Mouse (Mus musculus) embryo, embryonic 10 days (tissue): Measurements from ENCODE around the gene Lemd2.

Experiments
- DNase-seq: peaks from one replicate; pipeline ENCODE4 v3.0.0-alpha.2; 2015; ENCODE audit warnings: low spot score

Lemd2 gene

GRCm38 (mm10) chr17:27159169-27159568, 45.1 kb downstream of the Lemd2 start:
- no peak for DNase-seq

DNA sequence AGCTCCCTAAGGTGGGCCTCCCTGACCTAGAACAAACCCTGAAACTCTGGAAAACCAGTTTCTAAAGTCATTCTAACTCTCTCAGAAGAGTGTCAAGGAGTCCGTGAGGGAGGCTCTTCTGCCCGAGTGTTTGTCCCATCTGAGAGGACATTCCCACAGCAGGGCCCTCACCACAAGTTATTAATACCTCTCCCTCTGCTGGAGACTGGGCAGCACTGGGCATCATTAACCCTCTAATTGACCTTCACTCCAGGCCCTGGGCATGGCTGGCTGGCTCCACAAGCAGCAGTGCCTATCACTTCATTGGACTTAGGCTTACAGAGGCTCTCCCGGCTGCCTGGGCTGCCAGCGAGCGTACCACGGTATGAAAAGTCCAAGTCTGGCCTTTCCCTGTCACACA, 45.8 kb downstream of the Lemd2 start:
- no peak for DNase-seq

DNA sequence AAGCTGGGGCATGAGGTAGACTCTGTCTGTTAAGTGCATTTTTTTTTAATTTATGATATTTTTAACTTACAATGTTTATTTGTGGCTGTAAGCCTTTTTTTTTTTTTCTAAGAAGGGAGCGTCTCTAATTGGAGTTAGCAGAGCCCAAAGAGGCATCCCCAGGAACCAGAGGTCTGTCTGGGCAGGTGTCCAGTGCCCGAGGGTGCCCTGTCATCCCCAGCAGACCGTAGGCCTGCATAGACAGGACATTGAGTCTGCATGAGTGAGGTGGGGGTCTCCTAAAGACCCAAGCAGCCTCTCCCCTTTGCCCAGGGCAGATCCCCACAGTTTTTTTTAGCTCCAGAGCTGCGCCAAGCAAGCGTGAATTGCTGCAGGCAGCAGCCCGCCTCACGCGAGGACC, 48.5 kb downstream of the Lemd2 start:
- DNase-seq: no peak

DNA sequence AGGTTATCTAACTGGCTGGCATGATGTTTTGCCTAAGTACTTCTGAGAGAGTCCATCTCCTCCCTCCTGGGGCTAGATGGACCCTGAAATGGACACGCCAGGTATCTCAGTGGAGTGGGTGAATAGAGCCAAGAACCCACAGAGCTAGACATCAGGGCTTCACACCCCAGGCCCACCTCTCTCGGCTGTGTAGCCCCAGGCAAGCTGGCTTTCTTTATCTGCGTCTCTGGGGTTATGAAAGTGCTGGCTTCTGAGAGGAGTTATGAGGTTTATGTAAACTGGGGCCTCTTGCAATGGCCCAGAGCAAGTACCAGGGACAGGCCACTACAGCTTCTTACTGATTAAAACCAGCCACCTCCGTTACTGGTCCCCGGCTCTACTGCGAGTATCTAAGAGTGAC, 49.4 kb downstream of the Lemd2 start:
- no peak for DNase-seq

GRCm38 (mm10) chr17:27154256-27154655, 50.0 kb downstream of the Lemd2 start:
- DNase-seq: no peak

DNA sequence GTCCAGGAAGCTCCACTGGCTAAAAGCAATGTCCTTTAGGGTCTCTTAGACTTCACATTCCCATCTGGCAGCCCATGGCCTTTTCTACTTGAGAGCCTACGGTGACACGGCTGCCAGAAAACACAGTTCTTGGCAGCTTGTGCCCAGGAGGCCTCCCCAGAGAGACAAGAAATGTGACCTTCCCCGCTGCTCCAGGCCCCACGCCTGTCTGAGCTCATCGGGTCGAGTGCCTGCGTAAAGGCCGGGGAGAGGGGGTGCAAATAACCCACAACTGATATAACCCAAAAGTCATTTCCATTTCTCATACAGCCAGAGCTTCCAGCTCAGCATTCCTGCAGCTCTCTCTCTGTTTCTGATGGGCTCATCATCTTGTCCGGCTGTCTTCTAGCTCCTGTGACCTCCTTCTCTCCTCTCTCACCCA, 50.5 kb downstream of the Lemd2 start:
- DNase-seq: no peak

DNA sequence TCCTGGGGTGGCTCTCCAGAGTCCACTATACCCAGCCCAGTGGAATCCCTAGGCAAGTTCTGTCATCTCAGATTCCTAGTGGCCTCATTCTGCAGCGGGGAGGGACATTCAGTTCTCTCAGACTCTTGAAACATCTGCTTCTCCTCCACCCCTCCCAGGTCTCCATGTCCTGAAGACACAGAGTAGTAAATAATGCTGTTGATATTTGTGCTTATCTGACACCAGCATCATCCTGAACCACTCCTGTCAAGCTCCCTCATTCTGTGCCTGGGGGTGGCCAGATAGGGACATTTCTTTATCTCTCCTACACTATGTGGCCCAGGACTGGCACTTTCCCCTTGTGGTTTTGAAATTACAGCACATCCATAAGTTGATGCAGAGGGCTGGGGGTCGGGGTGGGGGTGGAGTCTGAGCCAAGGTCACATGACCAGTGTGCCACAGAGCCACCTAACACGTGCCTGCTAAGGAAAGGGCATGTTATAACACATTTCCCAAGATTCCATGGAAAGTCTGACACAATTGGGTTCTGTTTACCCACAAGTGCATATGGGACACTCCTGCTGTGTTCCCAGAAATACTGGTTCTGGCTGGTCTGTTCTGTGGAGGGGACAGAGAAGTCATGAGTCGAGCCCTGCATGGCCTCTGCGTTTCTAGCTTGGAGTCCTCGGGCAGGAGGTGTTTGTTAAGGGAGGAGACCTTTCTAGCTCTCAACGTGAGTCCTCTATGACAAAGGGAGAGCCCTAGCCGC, 51.1 kb downstream of the Lemd2 start:
- no peak for DNase-seq

DNA sequence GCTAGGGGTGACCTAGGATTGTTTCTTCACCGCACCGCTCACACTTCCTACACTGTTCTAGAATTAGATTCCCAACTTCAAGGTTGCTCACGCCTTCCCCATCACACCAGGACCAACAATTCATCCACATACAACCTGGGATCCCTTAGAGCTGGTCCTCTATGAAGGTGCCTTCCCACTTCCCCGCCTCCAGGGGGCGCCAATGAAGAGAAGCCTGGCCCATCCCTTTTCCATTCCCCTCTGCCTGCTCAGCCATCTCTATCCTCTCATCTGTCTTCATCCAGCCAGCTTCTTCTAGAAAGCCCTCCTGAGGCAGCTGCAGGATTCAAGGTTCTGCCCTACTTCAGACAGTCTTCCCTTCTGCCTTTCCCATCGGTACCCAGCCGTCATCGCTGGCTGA, 52.9 kb downstream of the Lemd2 start:
- no peak for DNase-seq

DNA sequence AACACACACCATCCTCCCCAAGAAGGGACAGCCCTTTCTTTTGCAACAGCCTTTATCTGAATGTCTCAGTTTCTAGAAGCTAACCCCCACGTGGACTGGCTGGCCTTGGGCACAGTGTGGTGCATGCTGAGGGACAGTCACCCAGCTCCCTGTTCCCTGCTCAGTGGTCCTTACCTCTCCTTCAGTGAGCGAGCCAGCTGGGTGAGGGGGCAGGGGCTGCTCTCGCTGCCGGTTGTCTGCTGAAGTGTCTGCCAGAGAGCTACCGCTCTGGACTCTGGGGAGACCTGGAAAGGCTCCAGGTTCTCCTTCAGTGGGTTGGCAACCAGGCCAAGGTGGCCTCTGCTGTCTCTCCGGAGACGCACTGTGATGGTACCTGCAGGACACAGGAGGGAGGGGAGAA, 53.4 kb downstream of the Lemd2 start:
- no peak for DNase-seq

DNA sequence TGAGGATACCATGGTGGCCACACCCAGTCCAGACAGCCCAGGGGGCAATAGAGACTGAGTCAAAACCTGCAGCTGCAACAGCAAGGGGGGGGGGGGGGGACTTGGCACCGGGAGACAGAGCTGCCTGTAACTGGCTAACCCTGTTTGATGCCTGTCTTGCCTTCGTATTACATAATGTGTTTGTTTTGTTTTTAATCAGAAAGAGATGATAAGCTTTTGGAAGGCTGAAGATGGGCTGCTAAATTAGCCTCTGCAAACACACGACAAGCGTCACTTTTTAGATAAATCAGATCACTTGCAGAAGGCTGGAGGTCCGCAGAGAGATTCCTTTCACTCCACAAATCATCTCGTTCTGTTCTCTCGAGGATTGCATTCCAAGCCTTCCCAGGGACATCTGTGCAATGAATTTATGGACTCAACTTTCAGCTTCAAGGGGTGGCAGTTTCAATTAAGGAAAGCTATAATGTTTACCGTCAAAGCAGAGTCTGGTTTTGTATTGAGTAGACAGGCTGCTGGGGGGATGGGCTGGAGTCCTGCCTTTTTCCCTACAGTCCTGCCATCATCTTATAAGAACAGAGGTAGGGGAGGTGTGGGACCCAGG, 57.8 kb downstream of the Lemd2 start:
- peak; percentile 38 for DNase-seq

DNA sequence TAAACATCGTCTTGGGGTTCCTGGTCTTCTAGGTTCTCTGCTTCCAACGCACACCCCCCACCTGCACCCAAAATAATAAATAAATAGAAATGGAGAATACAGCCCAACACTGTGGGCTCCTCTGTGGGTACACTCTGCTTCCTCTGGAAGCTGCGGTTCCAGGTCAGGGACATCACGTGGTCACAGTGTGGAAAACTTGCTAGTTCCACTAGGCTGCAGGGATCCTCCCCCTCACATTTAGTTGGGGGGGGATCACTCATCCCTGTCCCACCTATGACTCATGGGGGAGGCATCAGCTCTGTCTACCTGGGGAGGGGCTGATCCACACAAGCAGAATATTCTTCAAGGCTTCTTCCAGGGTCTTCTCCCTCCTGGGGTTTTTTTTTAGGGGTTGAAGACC, 60.1 kb downstream of the Lemd2 start:
- no peak for DNase-seq

GRCm38 (mm10) chr17:27141971-27142450, 62.3 kb downstream of the Lemd2 start:
- DNase-seq: no peak

DNA sequence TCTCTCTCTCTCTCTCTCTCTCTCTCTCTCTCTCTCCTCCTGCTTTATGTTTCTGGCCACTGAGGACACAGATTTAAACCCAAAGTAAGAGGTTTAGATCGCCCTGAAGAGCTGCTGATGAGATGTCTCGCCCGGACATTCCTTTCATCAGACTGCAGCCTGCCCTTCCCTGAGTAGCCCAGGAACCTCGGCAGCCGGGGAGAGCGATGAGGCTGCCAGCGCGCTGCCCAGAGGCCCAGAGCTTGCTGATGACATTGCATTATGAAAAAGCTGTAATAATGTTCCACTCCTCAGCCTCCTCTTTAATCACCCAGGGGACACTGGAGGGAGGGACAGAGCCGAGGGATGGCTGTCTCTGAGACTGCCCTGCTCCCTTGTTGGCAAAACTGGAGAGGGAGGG, 64.0 kb downstream of the Lemd2 start:
- DNase-seq: no peak
